Mouse (Mus musculus) lung, embryonic 14.5 days (tissue): Measurements from ENCODE around the gene Txnrd2. TPM values are rescaled to one million over a fixed set of nuclear protein-coding genes. Genes with fewer than 3 reads are reported as not detected.
A peak's percentile ranks its signal among the peaks of the same experiment; 100 is the strongest.

Experiments used
- ATAC-seq: fragments of 200-750 bp; cut with Nextera tagmentation; 2 replicates; pipeline ENCODE4 v1.8.0; 2017; ENCODE audit warnings: mild to moderate bottlenecking, moderate TSS enrichment, moderate library complexity; ENCODE audit not compliant: insufficient read depth
- DNase-seq: peaks from one replicate; pipeline ENCODE4 v3.0.0-alpha.2; 2015
- H3K27ac ChIP-seq: fragments of 300-500 bp; sonication (generic); 2 replicates; pipeline ENCODE4 v1.5.1; 2014; ENCODE audit warnings: low read depth, mild to moderate bottlenecking, moderate library complexity
- H3K27me3 ChIP-seq: fragments of 300-500 bp; sonication (generic); 2 replicates; pipeline ENCODE4 v1.6.1; 2014; ENCODE audit warnings: low read length, control low read depth; ENCODE audit not compliant: insufficient read depth
- H3K36me3 ChIP-seq: fragments of 300-500 bp; sonication (generic); 2 replicates; pipeline ENCODE4 v1.6.1; 2014; ENCODE audit warnings: control low read depth; ENCODE audit not compliant: insufficient read depth
- H3K4me1 ChIP-seq: fragments of 300-500 bp; sonication (generic); 2 replicates; pipeline ENCODE4 v1.6.1; 2014; ENCODE audit warnings: antibody characterized with exemption, control low read depth; ENCODE audit not compliant: insufficient read depth
- H3K4me2 ChIP-seq: fragments of 300-500 bp; sonication (generic); 2 replicates; pipeline ENCODE4 v1.6.1; 2014; ENCODE audit warnings: mild to moderate bottlenecking
- H3K4me3 ChIP-seq: fragments of 300-500 bp; sonication (generic); 2 replicates; pipeline ENCODE4 v1.5.1; 2014; ENCODE audit warnings: low read depth, low read length
- H3K9ac ChIP-seq: fragments of 300-500 bp; sonication (generic); 2 replicates; pipeline ENCODE4 v1.6.1; 2014
- H3K9me3 ChIP-seq: fragments of 300-500 bp; sonication (generic); 2 replicates; pipeline ENCODE4 v1.6.1; 2016; ENCODE audit warnings: low read depth, low read length, control low read depth
- CTCF ChIP-seq: IDR thresholded peaks from 2 replicates; pipeline ENCODE4 v1.5.1; 2016; ENCODE audit warnings: antibody characterized with exemption, low read depth
- WGBS: fragments of 180-500 bp; shearing (Covaris S2); extraction: QIAGEN DNeasy Blood & Tissue Kit; methylation state at CpG from one replicate; pipeline ENCODE4 v1.1.7; 2014; 5-methylcytosine and 5-hydroxymethylcytosine counted together
- polyA plus RNA-seq: library from polyadenylated mRNA; unstranded; fragments of >200 nt; fragmentation: Nextera tagmentation; extraction: Ambion mirVana; gene quantifications from 2 replicates; pipeline ENCODE4 v1.2.1, GENCODE M21; 2014

The Txnrd2 gene
- polyA plus RNA-seq, 1 experiment from 2014 or later, result 21.5 TPM

GRCm38 (mm10) chr16:18416837-18417236 lies 9.3 kb upstream of the Txnrd2 start:
- H3K4me3 ChIP-seq, result no peak overlapping the region
- ATAC-seq, result peak; percentile 16; the same call in 1 of the 2 replicates
- no peaks in the 10 kb centered on the region for H3K27me3 ChIP-seq
- H3K4me2 ChIP-seq, result peak overlapping the region; percentile 13; the same call in 1 of the 2 replicates
- no peak for TF ChIP-seq CTCF
- 63% methylated on average over 3 of the region's 3 CpGs for WGBS
- no peak overlapping the region for H3K9ac ChIP-seq
- H3K9me3 ChIP-seq, result no peaks in the 10 kb centered on the region
- H3K27ac ChIP-seq, result peak overlapping the region; percentile 80
- DNase-seq, result no peak
- H3K4me1 ChIP-seq, result no peaks in the 10 kb centered on the region
- H3K36me3 ChIP-seq, result peaks cover 36% of the 10 kb centered on the region

DNA sequence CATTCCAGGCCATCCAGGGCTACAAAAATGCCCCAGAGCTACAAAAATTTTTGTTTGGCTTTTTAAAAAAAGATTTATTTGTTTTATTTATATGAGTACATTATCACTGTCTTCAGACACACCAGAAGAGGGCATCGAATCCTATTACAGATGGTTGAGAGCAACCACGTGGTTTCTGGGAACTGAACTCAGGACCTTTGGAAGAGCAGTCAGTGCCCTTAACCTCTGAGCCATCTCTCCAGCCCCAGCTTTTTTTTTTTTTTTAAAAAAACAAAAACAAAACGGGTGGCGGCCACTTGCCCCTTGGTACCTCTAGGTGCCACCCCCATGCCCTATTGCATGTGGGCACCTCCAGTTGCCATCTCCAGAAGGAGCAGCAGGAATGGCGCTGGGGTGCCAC lies 8.7 kb upstream of the Txnrd2 start:
- no peak overlapping the region for H3K4me2 ChIP-seq
- no peak overlapping the region for H3K27ac ChIP-seq
- DNase-seq (no peak), ATAC-seq (no peak)
- peaks cover 39% of the 10 kb centered on the region for H3K36me3 ChIP-seq
- no peak overlapping the region for H3K9ac ChIP-seq
- WGBS, result 87% methylated on average over 5 of the region's 5 CpGs
- no peaks in the 10 kb centered on the region for H3K27me3 ChIP-seq
- H3K4me1 ChIP-seq, result no peaks in the 10 kb centered on the region
- no peaks in the 10 kb centered on the region for H3K9me3 ChIP-seq
- H3K4me3 ChIP-seq, result no peak overlapping the region
- TF ChIP-seq CTCF, result no peak

- peaks cover 27% of the 10 kb centered on the region for H3K36me3 ChIP-seq
- H3K9me3 ChIP-seq, result no peaks in the 10 kb centered on the region
- TF ChIP-seq CTCF, result no peak
- no peak for DNase-seq
- H3K4me3 ChIP-seq, result no peak overlapping the region
- H3K27me3 ChIP-seq, result no peaks in the 10 kb centered on the region
- peaks cover 2% of the 10 kb centered on the region; the same call in 1 of the 2 replicates for H3K4me1 ChIP-seq
- ATAC-seq, result no peak
- H3K9ac ChIP-seq, result no peak overlapping the region
- 74% methylated on average over 4 of the region's 4 CpGs for WGBS
- no peak overlapping the region for H3K27ac ChIP-seq
- H3K4me2 ChIP-seq, result no peak overlapping the region
Measured at GRCm38 (mm10) chr16:18418756-18419602, 7.2 kb upstream of the Txnrd2 start.

- H3K27ac ChIP-seq, result no peak overlapping the region
- H3K9me3 ChIP-seq, result no peaks in the 10 kb centered on the region
- no peak overlapping the region for H3K4me3 ChIP-seq
- no peak overlapping the region for H3K4me2 ChIP-seq
- peaks cover 25% of the 10 kb centered on the region for H3K36me3 ChIP-seq
- DNase-seq (no peak), ATAC-seq (no peak)
- no peak for TF ChIP-seq CTCF
- peaks cover 9% of the 10 kb centered on the region for H3K4me1 ChIP-seq
- WGBS, result 73% methylated on average over 1 of the region's 1 CpGs
- no peak overlapping the region for H3K9ac ChIP-seq
- H3K27me3 ChIP-seq, result no peaks in the 10 kb centered on the region
Measured at GRCm38 (mm10) chr16:18419603-18420026, 6.6 kb upstream of the Txnrd2 start.

GRCm38 (mm10) chr16:18420571-18420970 lies 5.6 kb upstream of the Txnrd2 start:
- Histone ChIP-seq H3K4me1 (peaks cover 18% of the 10 kb centered on the region), H3K4me2 (no peak overlapping the region), H3K27me3 (no peaks in the 10 kb centered on the region), H3K4me3 (no peak overlapping the region), H3K9ac (no peak overlapping the region), H3K9me3 (no peaks in the 10 kb centered on the region), H3K27ac (no peak overlapping the region), H3K36me3 (peaks cover 25% of the 10 kb centered on the region)
- ATAC-seq, result no peak
- DNase-seq, result no peak
- 72% methylated on average over 3 of the region's 3 CpGs for WGBS
- no peak for TF ChIP-seq CTCF

- Histone ChIP-seq H3K9ac (no peak overlapping the region), H3K36me3 (peaks cover 25% of the 10 kb centered on the region), H3K4me1 (peaks cover 18% of the 10 kb centered on the region), H3K4me2 (peak overlapping the region; percentile 77; the same call in 1 of the 2 replicates), H3K9me3 (no peaks in the 10 kb centered on the region), H3K27ac (peak overlapping the region; percentile 79), H3K27me3 (no peaks in the 10 kb centered on the region), H3K4me3 (no peak overlapping the region)
- ATAC-seq, result no peak
- WGBS, result 69% methylated on average over 7 of the region's 7 CpGs
- no peak for TF ChIP-seq CTCF
- peak; percentile 75 for DNase-seq
Measured at GRCm38 (mm10) chr16:18423203-18423914, 2.8 kb upstream of the Txnrd2 start.

GRCm38 (mm10) chr16:18423915-18424265 lies 2.3 kb upstream of the Txnrd2 start:
- Histone ChIP-seq H3K27me3 (no peaks in the 10 kb centered on the region), H3K27ac (peak overlapping the region; percentile 79), H3K4me2 (peak overlapping the region; percentile 77), H3K4me1 (peaks cover 18% of the 10 kb centered on the region), H3K9me3 (no peaks in the 10 kb centered on the region), H3K36me3 (peaks cover 22% of the 10 kb centered on the region), H3K9ac (no peak overlapping the region), H3K4me3 (no peak overlapping the region)
- 69% methylated on average over 5 of the region's 5 CpGs for WGBS
- no peak for TF ChIP-seq CTCF
- DNase-seq (no peak), ATAC-seq (no peak)
